Mouse (Mus musculus): ENCODE results near the gene Zmynd19.

DNA sequence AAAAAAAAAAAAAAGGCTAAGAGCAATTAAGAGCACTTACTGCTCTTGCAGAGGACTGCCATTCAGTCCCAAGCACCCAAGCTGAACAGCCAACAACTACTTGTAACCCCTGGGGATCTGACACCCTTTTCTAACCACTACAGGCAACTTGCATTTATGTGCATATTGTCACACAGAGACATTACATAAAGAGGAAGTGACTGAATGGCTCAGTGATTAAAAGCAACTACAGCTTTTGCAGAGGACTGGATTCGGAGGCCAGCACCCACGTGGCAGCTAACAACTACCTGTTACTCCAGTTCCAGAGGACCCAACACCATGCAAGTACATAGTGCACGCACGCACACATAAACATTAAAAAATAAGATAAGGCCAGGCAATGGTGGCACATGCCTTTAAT lies 39.1 kb upstream of the Zmynd19 start:
- no peak for TF ChIP-seq CTCF (IDR thresholded peaks at IDR 0.05; ENCODE audit: control insufficient read depth, insufficient read depth, low read length)
- TF ChIP-seq POLR2A (IDR thresholded peaks at IDR 0.05; ENCODE audit: borderline replicate concordance, control insufficient read depth, low read depth, low read length): no peak

Measured in bone marrow, adult 2 months (tissue).